Mouse (Mus musculus) hindbrain, embryonic 14.5 days (tissue): ENCODE results near the gene Car12. TPM values are rescaled to one million over a fixed set of nuclear protein-coding genes. Genes with fewer than 3 reads are reported as not detected.

ENCODE experiments used
- ATAC-seq: fragments of 200-750 bp; cut with Nextera tagmentation; 2 replicates; pipeline ENCODE4 v1.8.0; 2017; ENCODE audit warnings: moderate number of reproducible peaks, mild to moderate bottlenecking, moderate TSS enrichment, moderate library complexity; ENCODE audit not compliant: low FRiP score
- DNase-seq: peaks from one replicate; pipeline ENCODE4 v3.0.0-alpha.2; 2015; ENCODE audit warnings: low spot score
- H3K27ac ChIP-seq: fragments of 300-500 bp; sonication (generic); 2 replicates; pipeline ENCODE4 v1.5.1; 2014; ENCODE audit warnings: mild to moderate bottlenecking, moderate library complexity
- H3K27me3 ChIP-seq: fragments of 300-500 bp; sonication (generic); 2 replicates; pipeline ENCODE4 v1.6.1; 2014; ENCODE audit warnings: mild to moderate bottlenecking, low read length, mixed read lengths; ENCODE audit not compliant: control insufficient read depth, insufficient read depth
- H3K36me3 ChIP-seq: fragments of 300-500 bp; sonication (generic); replicated peaks from 2 replicates; pipeline ENCODE4 v1.6.1; 2014; ENCODE audit not compliant: control insufficient read depth, insufficient read depth
- H3K4me1 ChIP-seq: fragments of 300-500 bp; sonication (generic); replicated peaks from 2 replicates; pipeline ENCODE4 v1.6.1; 2014; ENCODE audit warnings: antibody characterized with exemption, low read length, mixed read lengths; ENCODE audit not compliant: control insufficient read depth, insufficient read depth
- H3K4me2 ChIP-seq: fragments of 300-500 bp; sonication (generic); replicated peaks from 2 replicates; pipeline ENCODE4 v1.6.1; 2014; ENCODE audit warnings: mild to moderate bottlenecking, moderate library complexity
- H3K4me3 ChIP-seq: fragments of 300-500 bp; sonication (generic); replicated peaks from 2 replicates; pipeline ENCODE4 v1.5.1; 2014; ENCODE audit warnings: mild to moderate bottlenecking, low read length
- H3K9ac ChIP-seq: fragments of 300-500 bp; sonication (generic); 2 replicates; pipeline ENCODE4 v1.6.1; 2014
- H3K9me3 ChIP-seq: fragments of 300-500 bp; sonication (generic); 2 replicates; pipeline ENCODE4 v1.6.1; 2016; ENCODE audit warnings: low read length; ENCODE audit not compliant: control insufficient read depth
- WGBS: fragments of 180-500 bp; shearing (Covaris S2); extraction: QIAGEN DNeasy Blood & Tissue Kit; methylation state at CpG from one replicate; pipeline ENCODE4 v1.1.7; 2014; 5-methylcytosine and 5-hydroxymethylcytosine counted together
- polyA plus RNA-seq: library from polyadenylated mRNA; unstranded; fragments of >200 nt; fragmentation: Nextera tagmentation; extraction: Ambion mirVana; gene quantifications from 2 replicates; pipeline ENCODE4 v1.2.1, GENCODE M21; 2014

Gene Car12
- polyA plus RNA-seq, 1 experiment from 2014 or later, result 6.5 TPM

DNA sequence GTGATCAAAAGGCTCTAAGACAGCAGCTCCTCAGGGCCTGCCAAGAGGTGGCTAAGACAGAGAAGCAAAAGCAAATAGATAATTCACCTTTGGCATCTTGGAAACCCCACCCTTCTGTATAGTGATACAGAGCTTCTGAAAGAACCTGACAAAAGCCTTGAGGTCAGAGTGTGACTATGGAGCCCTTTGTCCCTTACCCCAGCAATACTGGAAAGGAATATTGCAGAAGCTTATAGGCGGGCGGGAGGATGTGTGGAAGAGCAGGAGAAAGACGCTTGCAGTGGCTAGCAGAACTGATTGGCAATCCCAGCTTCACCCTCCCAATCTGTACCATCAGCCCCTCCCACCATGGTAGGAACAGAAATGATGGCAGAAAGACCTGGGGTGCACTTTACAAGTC, 22.5 kb downstream of the Car12 start:
- no peak overlapping the region for H3K27ac ChIP-seq
- ATAC-seq (no peak), DNase-seq (no peak)
- no peak overlapping the region for H3K4me3 ChIP-seq
- H3K9me3 ChIP-seq, result no peaks in the 10 kb centered on the region
- no peak overlapping the region for H3K4me2 ChIP-seq
- H3K4me1 ChIP-seq, result 0 out of 2 replicates have a peak, but pooled peaks cover 6% of the 10 kb centered on the region
- H3K36me3 ChIP-seq, result no peaks in the 10 kb centered on the region
- 86% methylated on average over 3 of the region's 3 CpGs for WGBS
- no peaks in the 10 kb centered on the region for H3K27me3 ChIP-seq
- H3K9ac ChIP-seq, result no peak overlapping the region

DNA sequence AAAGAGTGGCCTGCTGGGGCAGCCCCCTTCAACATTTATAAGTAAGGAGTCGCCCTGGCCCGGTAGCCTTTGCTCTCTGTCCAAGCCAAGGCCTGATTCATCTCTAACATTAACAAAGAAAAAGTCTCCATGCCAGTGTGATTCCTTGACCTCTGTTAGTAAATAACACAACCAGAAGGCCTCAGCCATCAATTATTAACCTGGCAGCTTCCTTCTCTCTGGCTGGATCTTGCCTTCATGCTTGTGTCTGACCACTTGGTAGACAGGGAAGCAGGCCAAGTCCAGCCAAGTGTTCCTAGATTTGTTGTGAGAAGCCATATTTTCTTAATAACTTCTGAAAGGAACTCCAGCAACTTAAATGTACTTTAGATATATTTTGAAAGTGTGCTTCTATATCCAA, 23.1 kb downstream of the Car12 start:
- no peaks in the 10 kb centered on the region for H3K27me3 ChIP-seq
- no peak overlapping the region for H3K9ac ChIP-seq
- no peak overlapping the region for H3K27ac ChIP-seq
- H3K4me3 ChIP-seq, result no peak overlapping the region
- no peaks in the 10 kb centered on the region for H3K36me3 ChIP-seq
- H3K4me1 ChIP-seq, result 0 out of 2 replicates have a peak, but pooled peaks cover 6% of the 10 kb centered on the region
- DNase-seq, result no peak
- H3K9me3 ChIP-seq, result no peaks in the 10 kb centered on the region
- ATAC-seq, result no peak
- WGBS, result 59% methylated on average over 2 of the region's 2 CpGs
- no peak overlapping the region for H3K4me2 ChIP-seq

DNA sequence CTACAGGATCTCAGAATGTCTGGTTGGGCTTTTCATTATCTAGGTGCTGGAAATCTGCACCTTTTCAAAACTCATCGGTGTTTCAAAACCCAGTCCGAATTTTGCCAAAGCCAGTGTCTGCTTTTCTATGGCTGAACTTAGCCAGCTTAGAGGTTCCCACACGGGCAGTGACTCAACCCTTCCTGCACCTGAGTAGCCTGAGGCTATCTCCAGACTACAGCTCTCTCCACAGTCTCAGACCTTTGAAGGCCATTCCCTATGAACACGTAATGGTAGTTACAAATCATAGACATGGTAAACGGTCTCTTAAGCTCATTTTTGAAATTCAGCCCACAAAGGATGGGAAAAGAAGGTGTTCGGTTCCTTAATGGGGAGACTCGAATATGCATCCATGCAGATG, 26.0 kb downstream of the Car12 start:
- H3K9ac ChIP-seq, result no peak overlapping the region
- H3K36me3 ChIP-seq, result no peaks in the 10 kb centered on the region
- H3K9me3 ChIP-seq, result no peaks in the 10 kb centered on the region
- WGBS, result 87% methylated on average over 7 of the region's 7 CpGs
- no peaks in the 10 kb centered on the region for H3K27me3 ChIP-seq
- no peak overlapping the region for H3K27ac ChIP-seq
- H3K4me2 ChIP-seq, result no peak overlapping the region
- no peaks in the 10 kb centered on the region for H3K4me1 ChIP-seq
- DNase-seq (no peak), ATAC-seq (no peak)
- no peak overlapping the region for H3K4me3 ChIP-seq

DNA sequence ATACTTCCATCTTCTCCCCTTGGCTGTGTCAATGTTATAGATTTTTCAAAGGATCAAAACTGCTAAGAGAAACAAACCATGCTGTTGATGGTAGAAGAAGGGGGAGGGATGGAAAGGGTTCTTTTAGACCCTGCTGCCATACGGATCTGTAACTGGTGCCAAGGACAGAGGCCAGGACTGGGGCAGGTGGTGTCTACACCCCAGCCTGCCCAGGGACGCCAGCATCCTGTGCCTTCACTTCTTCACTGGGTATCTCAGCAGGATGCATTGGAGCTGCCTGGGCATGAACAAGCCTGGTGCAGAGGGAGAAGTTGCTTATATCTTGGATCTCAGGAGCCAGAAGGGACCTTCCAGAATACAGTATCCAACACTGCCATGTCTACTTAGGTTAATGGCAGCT, 31.0 kb downstream of the Car12 start:
- Histone ChIP-seq H3K4me3 (no peak overlapping the region), H3K9me3 (no peaks in the 10 kb centered on the region), H3K27ac (no peak overlapping the region), H3K4me2 (no peak overlapping the region), H3K4me1 (no peaks in the 10 kb centered on the region), H3K9ac (no peak overlapping the region), H3K36me3 (no peaks in the 10 kb centered on the region), H3K27me3 (no peaks in the 10 kb centered on the region)
- WGBS, result 80% methylated on average over 2 of the region's 2 CpGs
- ATAC-seq, result no peak
- DNase-seq, result no peak

- no peak overlapping the region for H3K4me3 ChIP-seq
- no peaks in the 10 kb centered on the region for H3K4me1 ChIP-seq
- no peaks in the 10 kb centered on the region for H3K36me3 ChIP-seq
- H3K27me3 ChIP-seq, result no peaks in the 10 kb centered on the region
- H3K9me3 ChIP-seq, result no peaks in the 10 kb centered on the region
- H3K27ac ChIP-seq, result no peak overlapping the region
- H3K4me2 ChIP-seq, result no peak overlapping the region
- DNase-seq (no peak), ATAC-seq (no peak)
- WGBS, result 87% methylated on average over 15 of the region's 15 CpGs
- no peak overlapping the region for H3K9ac ChIP-seq
These were observed 34.9 kb downstream of the Car12 start for GRCm38 (mm10) chr9:66748390-66748789.

- no peaks in the 10 kb centered on the region for H3K27me3 ChIP-seq
- H3K9ac ChIP-seq, result no peak overlapping the region
- H3K4me1 ChIP-seq, result no peaks in the 10 kb centered on the region
- ATAC-seq (no peak), DNase-seq (no peak)
- no peaks in the 10 kb centered on the region for H3K9me3 ChIP-seq
- H3K4me3 ChIP-seq, result no peak overlapping the region
- 71% methylated on average over 6 of the region's 6 CpGs for WGBS
- no peaks in the 10 kb centered on the region for H3K36me3 ChIP-seq
- H3K27ac ChIP-seq, result no peak overlapping the region
- no peak overlapping the region for H3K4me2 ChIP-seq
These were observed 39.4 kb downstream of the Car12 start for GRCm38 (mm10) chr9:66752849-66753248.

GRCm38 (mm10) chr9:66760991-66761390, 47.5 kb downstream of the Car12 start:
- ATAC-seq, result no peak
- Histone ChIP-seq H3K9me3 (no peaks in the 10 kb centered on the region), H3K27me3 (no peaks in the 10 kb centered on the region), H3K4me3 (no peak overlapping the region), H3K27ac (no peak overlapping the region), H3K4me1 (no peaks in the 10 kb centered on the region), H3K9ac (no peak overlapping the region), H3K36me3 (no peaks in the 10 kb centered on the region), H3K4me2 (no peak overlapping the region)
- WGBS, result 69% methylated on average over 1 of the region's 1 CpGs
- DNase-seq, result no peak

GRCm38 (mm10) chr9:66768721-66769120, 55.2 kb downstream of the Car12 start:
- Histone ChIP-seq H3K27me3 (no peaks in the 10 kb centered on the region), H3K9ac (no peak overlapping the region), H3K4me2 (no peak overlapping the region), H3K27ac (no peak overlapping the region), H3K4me1 (no peaks in the 10 kb centered on the region), H3K9me3 (no peaks in the 10 kb centered on the region), H3K36me3 (no peaks in the 10 kb centered on the region), H3K4me3 (no peak overlapping the region)
- 93% methylated on average over 1 of the region's 1 CpGs for WGBS
- no peak for ATAC-seq
- no peak for DNase-seq

- no peak for ATAC-seq
- no peak for DNase-seq
- no peak overlapping the region for H3K4me3 ChIP-seq
- WGBS, result 78% methylated on average over 3 of the region's 3 CpGs
- no peak overlapping the region for H3K9ac ChIP-seq
- H3K27me3 ChIP-seq, result no peaks in the 10 kb centered on the region
- H3K36me3 ChIP-seq, result no peaks in the 10 kb centered on the region
- no peak overlapping the region for H3K27ac ChIP-seq
- no peaks in the 10 kb centered on the region for H3K4me1 ChIP-seq
- no peak overlapping the region for H3K4me2 ChIP-seq
- H3K9me3 ChIP-seq, result no peaks in the 10 kb centered on the region
These were observed 55.8 kb downstream of the Car12 start for GRCm38 (mm10) chr9:66769275-66769674.

DNA sequence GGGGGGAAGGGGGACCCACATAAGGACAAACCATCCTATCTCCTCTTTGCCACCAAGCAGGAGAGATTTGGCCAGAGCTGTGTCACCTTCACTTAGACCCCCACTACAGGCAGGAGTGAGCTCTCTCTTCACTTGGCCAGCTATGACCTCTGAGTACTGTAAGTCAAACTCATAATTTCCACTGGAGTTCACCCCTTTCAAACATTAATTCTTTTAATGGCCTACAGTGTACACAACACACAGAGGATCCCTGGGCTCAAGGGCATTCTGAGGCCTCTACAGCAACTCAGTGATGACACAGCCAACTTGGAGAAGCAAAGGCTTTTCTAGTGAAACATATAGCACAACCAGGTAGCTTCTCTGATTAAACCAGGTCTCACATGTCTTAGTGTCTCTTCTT, 57.2 kb downstream of the Car12 start:
- Histone ChIP-seq H3K27me3 (no peaks in the 10 kb centered on the region), H3K9ac (no peak overlapping the region), H3K9me3 (no peaks in the 10 kb centered on the region), H3K4me3 (no peak overlapping the region), H3K4me1 (no peaks in the 10 kb centered on the region), H3K4me2 (no peak overlapping the region), H3K27ac (no peak overlapping the region), H3K36me3 (no peaks in the 10 kb centered on the region)
- ATAC-seq (no peak), DNase-seq (no peak)
